Mouse (Mus musculus): ENCODE results near the gene Sfxn4. TPM values are rescaled to one million over a fixed set of nuclear protein-coding genes. Genes with fewer than 3 reads are reported as not detected.

Gene Sfxn4
- 8.9 and 11.0 TPM in 2 replicates for polyA plus RNA-seq (2014; fragmentation: Nextera tagmentation; extraction: Ambion mirVana)

- Histone ChIP-seq H3K9me3 (ENCODE audit: control insufficient read depth, low read length) (no peaks in the 10 kb centered on the region), H3K4me3 (ENCODE audit: low read length) (peak within 1 kb of the TSS; percentile 64), H3K4me1 (ENCODE audit: control insufficient read depth, insufficient read depth, low read length) (no peaks in the 10 kb centered on the region), H3K9ac (ENCODE audit: low read depth, low read length) (peak within 1 kb of the TSS; percentile 63), H3K27me3 (ENCODE audit: control insufficient read depth, insufficient read depth, low read length) (no peaks in the 10 kb centered on the region), H3K36me3 (ENCODE audit: control insufficient read depth, insufficient read depth, low read length) (peaks cover 20% of the 10 kb centered on the region), H3K4me2 (replicated peaks; ENCODE audit: low read depth, low read length) (peak within 1 kb of the TSS; percentile 62), H3K27ac (ENCODE audit: low read depth, low read length) (peak within 1 kb of the TSS; percentile 68)
- peak; percentile 100 for ATAC-seq (ENCODE audit: low FRiP score, low TSS enrichment)
- 3% methylated on average over 30 of the region's 30 CpGs for WGBS
Measured at GRCm38 (mm10) chr19:60860868-60861700, at the start of gene Sfxn4. TSS of gene Sfxn4 (minus strand) at chr19:60861479.

GRCm38 (mm10) chr19:60910304-60910703 is 49.0 kb upstream of the Sfxn4 start:
- Histone ChIP-seq H3K27me3 (ENCODE audit: control insufficient read depth, insufficient read depth, low read length) (no peaks in the 10 kb centered on the region), H3K4me3 (ENCODE audit: low read length) (no peak overlapping the region), H3K9ac (ENCODE audit: low read depth, low read length) (no peak overlapping the region), H3K36me3 (ENCODE audit: control insufficient read depth, insufficient read depth, low read length) (no peaks in the 10 kb centered on the region), H3K9me3 (ENCODE audit: control insufficient read depth, low read length) (no peaks in the 10 kb centered on the region), H3K4me2 (replicated peaks; ENCODE audit: low read depth, low read length) (no peak overlapping the region), H3K27ac (ENCODE audit: low read depth, low read length) (no peak overlapping the region), H3K4me1 (ENCODE audit: control insufficient read depth, insufficient read depth, low read length) (no peaks in the 10 kb centered on the region)
- ATAC-seq (ENCODE audit: low FRiP score, low TSS enrichment) = no peak

GRCm38 (mm10) chr19:60905477-60905876 is 44.2 kb upstream of the Sfxn4 start:
- Histone ChIP-seq H3K9ac (ENCODE audit: low read depth, low read length) (no peak overlapping the region), H3K27me3 (ENCODE audit: control insufficient read depth, insufficient read depth, low read length) (no peaks in the 10 kb centered on the region), H3K27ac (ENCODE audit: low read depth, low read length) (no peak overlapping the region), H3K9me3 (ENCODE audit: control insufficient read depth, low read length) (no peaks in the 10 kb centered on the region), H3K4me1 (ENCODE audit: control insufficient read depth, insufficient read depth, low read length) (no peaks in the 10 kb centered on the region), H3K4me2 (replicated peaks; ENCODE audit: low read depth, low read length) (no peak overlapping the region), H3K36me3 (ENCODE audit: control insufficient read depth, insufficient read depth, low read length) (no peaks in the 10 kb centered on the region), H3K4me3 (ENCODE audit: low read length) (no peak overlapping the region)
- no peak for ATAC-seq (ENCODE audit: low FRiP score, low TSS enrichment)
- 95% methylated on average over 5 of the region's 5 CpGs for WGBS

- WGBS = 100% methylated on average over 1 of the region's 1 CpGs
- H3K27ac ChIP-seq (ENCODE audit: low read depth, low read length) = no peak overlapping the region
- no peak overlapping the region for H3K9ac ChIP-seq (ENCODE audit: low read depth, low read length)
- ATAC-seq (ENCODE audit: low FRiP score, low TSS enrichment) = no peak
- H3K4me3 ChIP-seq (ENCODE audit: low read length) = no peak overlapping the region
- H3K4me2 ChIP-seq (replicated peaks; ENCODE audit: low read depth, low read length) = no peak overlapping the region
- no peaks in the 10 kb centered on the region for H3K27me3 ChIP-seq (ENCODE audit: control insufficient read depth, insufficient read depth, low read length)
- no peaks in the 10 kb centered on the region for H3K4me1 ChIP-seq (ENCODE audit: control insufficient read depth, insufficient read depth, low read length)
- no peaks in the 10 kb centered on the region for H3K36me3 ChIP-seq (ENCODE audit: control insufficient read depth, insufficient read depth, low read length)
- H3K9me3 ChIP-seq (ENCODE audit: control insufficient read depth, low read length) = no peaks in the 10 kb centered on the region
Measured at GRCm38 (mm10) chr19:60903971-60904370, 42.7 kb upstream of the Sfxn4 start.

GRCm38 (mm10) chr19:60903139-60903538 is 41.9 kb upstream of the Sfxn4 start:
- Histone ChIP-seq H3K27ac (ENCODE audit: low read depth, low read length) (no peak overlapping the region), H3K4me2 (replicated peaks; ENCODE audit: low read depth, low read length) (no peak overlapping the region), H3K9ac (ENCODE audit: low read depth, low read length) (no peak overlapping the region), H3K36me3 (ENCODE audit: control insufficient read depth, insufficient read depth, low read length) (no peaks in the 10 kb centered on the region), H3K9me3 (ENCODE audit: control insufficient read depth, low read length) (no peaks in the 10 kb centered on the region), H3K4me1 (ENCODE audit: control insufficient read depth, insufficient read depth, low read length) (no peaks in the 10 kb centered on the region), H3K4me3 (ENCODE audit: low read length) (no peak overlapping the region), H3K27me3 (ENCODE audit: control insufficient read depth, insufficient read depth, low read length) (no peaks in the 10 kb centered on the region)
- WGBS = 88% methylated on average over 1 of the region's 1 CpGs
- no peak for ATAC-seq (ENCODE audit: low FRiP score, low TSS enrichment)

GRCm38 (mm10) chr19:60895251-60895880 is 34.1 kb upstream of the Sfxn4 start:
- Histone ChIP-seq H3K4me1 (ENCODE audit: control insufficient read depth, insufficient read depth, low read length) (peaks cover 6% of the 10 kb centered on the region; the same call in 1 of the 2 replicates), H3K36me3 (ENCODE audit: control insufficient read depth, insufficient read depth, low read length) (no peaks in the 10 kb centered on the region), H3K9ac (ENCODE audit: low read depth, low read length) (no peak overlapping the region), H3K27ac (ENCODE audit: low read depth, low read length) (no peak overlapping the region), H3K4me3 (ENCODE audit: low read length) (no peak overlapping the region), H3K27me3 (ENCODE audit: control insufficient read depth, insufficient read depth, low read length) (no peaks in the 10 kb centered on the region), H3K4me2 (replicated peaks; ENCODE audit: low read depth, low read length) (no peak overlapping the region), H3K9me3 (ENCODE audit: control insufficient read depth, low read length) (no peaks in the 10 kb centered on the region)
- ATAC-seq (ENCODE audit: low FRiP score, low TSS enrichment) = no peak
- WGBS = 27% methylated on average over 3 of the region's 3 CpGs

- Histone ChIP-seq H3K4me3 (ENCODE audit: low read length) (peak overlapping the region; percentile 85; the same call in 1 of the 2 replicates), H3K9ac (ENCODE audit: low read depth, low read length) (no peak overlapping the region), H3K36me3 (ENCODE audit: control insufficient read depth, insufficient read depth, low read length) (no peaks in the 10 kb centered on the region), H3K9me3 (ENCODE audit: control insufficient read depth, low read length) (no peaks in the 10 kb centered on the region), H3K27ac (ENCODE audit: low read depth, low read length) (no peak overlapping the region), H3K4me1 (ENCODE audit: control insufficient read depth, insufficient read depth, low read length) (peaks cover 6% of the 10 kb centered on the region; the same call in 1 of the 2 replicates), H3K4me2 (replicated peaks; ENCODE audit: low read depth, low read length) (no peak overlapping the region; the same call in 1 of the 2 replicates), H3K27me3 (ENCODE audit: control insufficient read depth, insufficient read depth, low read length) (no peaks in the 10 kb centered on the region)
- ATAC-seq (ENCODE audit: low FRiP score, low TSS enrichment) = no peak
- 38% methylated on average over 1 of the region's 1 CpGs for WGBS
Measured at GRCm38 (mm10) chr19:60891934-60892547, 30.8 kb upstream of the Sfxn4 start.

- peak overlapping the region; percentile 81 for H3K4me2 ChIP-seq (replicated peaks; ENCODE audit: low read depth, low read length)
- H3K4me1 ChIP-seq (ENCODE audit: control insufficient read depth, insufficient read depth, low read length) = peaks cover 6% of the 10 kb centered on the region; the same call in 1 of the 2 replicates
- no peak for ATAC-seq (ENCODE audit: low FRiP score, low TSS enrichment)
- no peaks in the 10 kb centered on the region for H3K36me3 ChIP-seq (ENCODE audit: control insufficient read depth, insufficient read depth, low read length)
- no peaks in the 10 kb centered on the region for H3K9me3 ChIP-seq (ENCODE audit: control insufficient read depth, low read length)
- H3K27ac ChIP-seq (ENCODE audit: low read depth, low read length) = no peak overlapping the region
- peak overlapping the region; percentile 85 for H3K4me3 ChIP-seq (ENCODE audit: low read length)
- H3K27me3 ChIP-seq (ENCODE audit: control insufficient read depth, insufficient read depth, low read length) = no peaks in the 10 kb centered on the region
- WGBS = 10% methylated on average over 4 of the region's 5 CpGs
- peak overlapping the region; percentile 89; the same call in 1 of the 2 replicates for H3K9ac ChIP-seq (ENCODE audit: low read depth, low read length)
Measured at GRCm38 (mm10) chr19:60891123-60891470, 29.8 kb upstream of the Sfxn4 start.
